Mouse (Mus musculus): ENCODE measurements around the gene Hba-x.

Hba-x gene

GRCm38 (mm10) chr11:32276347-32276746 is at the start of gene Hba-x:
Hba-x (plus strand) TSS chr11:32276400.
- in situ Hi-C loops (cut with MboI; ENCODE audit: low pct_unique_long_range_greater_than_20kb in 1 of 2, low sequenced_read_pairs in 2 of 2, unreplicated experiment in 1 of 2): no loop called here

GRCm38 (mm10) chr11:32227041-32227440 is 49.2 kb upstream of the Hba-x start:
- in situ Hi-C loops (cut with MboI; ENCODE audit: low pct_unique_long_range_greater_than_20kb in 1 of 2, low sequenced_read_pairs in 2 of 2, unreplicated experiment in 1 of 2): no loop called here

GRCm38 (mm10) chr11:32227555-32227954 is 48.6 kb upstream of the Hba-x start:
- in situ Hi-C loops (cut with MboI; ENCODE audit: low pct_unique_long_range_greater_than_20kb in 1 of 2, low sequenced_read_pairs in 2 of 2, unreplicated experiment in 1 of 2): no loop called here

- in situ Hi-C loops (cut with MboI; ENCODE audit: low pct_unique_long_range_greater_than_20kb in 1 of 2, low sequenced_read_pairs in 2 of 2, unreplicated experiment in 1 of 2): no loop called here
Measured at GRCm38 (mm10) chr11:32228292-32228845, 47.8 kb upstream of the Hba-x start.

DNA sequence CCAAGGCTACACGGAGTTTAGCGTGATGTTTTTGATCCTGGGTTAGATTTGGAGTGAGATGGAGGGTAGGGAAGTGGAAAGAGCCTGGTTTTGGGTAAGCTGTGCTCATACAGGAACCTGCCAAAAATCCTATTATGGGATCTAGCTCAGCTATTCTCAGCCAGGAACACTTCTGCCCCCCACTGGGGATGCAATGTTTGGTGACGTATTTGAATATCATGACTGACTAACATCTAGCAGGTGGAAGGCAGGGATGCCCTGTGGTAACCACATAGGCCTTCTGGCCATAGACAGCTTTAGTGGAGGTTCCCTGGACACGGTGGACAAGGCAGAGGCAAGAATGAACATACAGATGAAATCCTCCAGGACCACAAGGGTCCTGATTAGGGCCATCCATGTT is 46.0 kb upstream of the Hba-x start:
- in situ Hi-C loops (cut with MboI; ENCODE audit: low pct_unique_long_range_greater_than_20kb in 1 of 2, low sequenced_read_pairs in 2 of 2, unreplicated experiment in 1 of 2): no loop called here

GRCm38 (mm10) chr11:32231125-32231524 is 45.1 kb upstream of the Hba-x start:
- in situ Hi-C loops (cut with MboI; ENCODE audit: low pct_unique_long_range_greater_than_20kb in 1 of 2, low sequenced_read_pairs in 2 of 2, unreplicated experiment in 1 of 2): no loop called here

DNA sequence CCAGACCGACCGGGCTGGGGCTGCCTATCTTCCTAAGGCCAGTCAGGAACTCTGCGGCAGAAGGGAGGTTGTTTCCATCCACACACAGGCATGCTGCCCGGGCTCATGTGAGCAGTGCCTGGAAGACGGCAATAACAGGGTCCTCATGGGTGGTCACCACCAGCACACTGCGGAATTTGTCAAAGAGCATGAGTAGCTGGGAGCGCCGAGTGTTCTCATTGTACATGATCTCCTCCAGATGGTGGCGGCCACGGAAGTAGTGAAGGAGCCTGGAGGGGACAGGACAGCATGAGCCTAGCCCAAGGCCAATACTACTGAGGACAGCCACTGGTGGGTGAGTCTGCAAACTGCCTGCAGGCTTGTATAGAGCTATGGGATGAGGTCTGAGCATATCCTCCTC is 43.4 kb upstream of the Hba-x start:
- in situ Hi-C loops (cut with MboI; ENCODE audit: low pct_unique_long_range_greater_than_20kb in 1 of 2, low sequenced_read_pairs in 2 of 2, unreplicated experiment in 1 of 2): no loop called here

- in situ Hi-C loops (cut with MboI; ENCODE audit: low pct_unique_long_range_greater_than_20kb in 1 of 2, low sequenced_read_pairs in 2 of 2, unreplicated experiment in 1 of 2): no loop called here
Measured at GRCm38 (mm10) chr11:32233895-32234294, 42.3 kb upstream of the Hba-x start.

DNA sequence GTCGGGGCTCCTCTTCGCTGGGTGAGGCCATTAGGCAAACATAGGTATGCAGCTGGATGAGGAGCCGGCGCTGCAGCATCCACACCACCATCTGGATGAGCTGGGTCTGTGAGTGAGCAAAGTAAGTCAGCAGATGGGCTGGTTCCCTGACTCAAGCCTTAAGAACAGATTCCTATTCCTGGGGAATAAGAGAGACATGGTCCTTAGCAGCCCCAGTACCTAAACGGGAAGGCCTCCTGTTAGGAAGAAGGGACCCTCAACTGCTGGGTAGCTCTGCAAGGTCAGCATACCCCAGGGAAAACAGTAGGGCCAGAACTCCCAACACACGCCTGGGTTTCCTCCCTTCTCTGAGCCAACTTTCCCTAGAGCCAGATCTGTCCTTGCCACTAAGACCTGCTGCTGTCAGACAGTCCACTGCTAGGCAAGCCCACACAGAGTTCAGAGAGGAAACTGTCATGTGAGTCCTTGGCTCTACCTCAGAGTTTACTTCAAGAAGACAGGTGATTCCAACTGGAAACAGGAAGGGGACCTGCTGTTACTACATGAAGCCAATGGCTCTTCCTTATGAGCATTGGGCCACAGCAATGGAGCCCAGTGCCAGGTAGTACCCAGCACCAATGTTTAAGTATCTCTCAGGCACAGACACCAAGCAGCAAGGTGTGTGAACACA is 41.2 kb upstream of the Hba-x start:
- in situ Hi-C loops (cut with MboI; ENCODE audit: low pct_unique_long_range_greater_than_20kb in 1 of 2, low sequenced_read_pairs in 2 of 2, unreplicated experiment in 1 of 2): no loop called here

DNA sequence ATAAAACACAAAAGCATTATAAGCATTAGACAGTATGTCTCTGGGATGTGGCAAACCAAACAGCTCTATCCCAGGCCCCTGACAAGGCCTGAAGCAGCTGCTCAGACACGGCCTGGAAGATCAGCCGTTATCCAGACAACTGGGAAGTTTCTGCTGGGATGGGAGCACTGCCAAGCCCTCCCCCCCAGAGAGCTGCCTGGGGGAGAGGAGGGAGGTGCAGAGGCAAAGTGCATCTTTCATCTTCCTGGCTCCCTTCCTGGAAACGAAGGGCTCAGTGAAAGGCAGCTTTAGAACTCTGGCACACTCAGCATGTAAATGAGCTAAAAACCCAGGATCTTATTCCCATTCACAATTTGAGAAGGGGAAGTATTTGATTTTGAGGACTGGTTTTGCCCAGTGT is 40.6 kb upstream of the Hba-x start:
- in situ Hi-C loops (cut with MboI; ENCODE audit: low pct_unique_long_range_greater_than_20kb in 1 of 2, low sequenced_read_pairs in 2 of 2, unreplicated experiment in 1 of 2): no loop called here

- in situ Hi-C loops (cut with MboI; ENCODE audit: low pct_unique_long_range_greater_than_20kb in 1 of 2, low sequenced_read_pairs in 2 of 2, unreplicated experiment in 1 of 2): no loop called here
Measured at GRCm38 (mm10) chr11:32236132-32236531, 40.1 kb upstream of the Hba-x start.

- in situ Hi-C loops (cut with MboI; ENCODE audit: low pct_unique_long_range_greater_than_20kb in 1 of 2, low sequenced_read_pairs in 2 of 2, unreplicated experiment in 1 of 2): no loop called here
Measured at GRCm38 (mm10) chr11:32236712-32237410, 39.3 kb upstream of the Hba-x start.

DNA sequence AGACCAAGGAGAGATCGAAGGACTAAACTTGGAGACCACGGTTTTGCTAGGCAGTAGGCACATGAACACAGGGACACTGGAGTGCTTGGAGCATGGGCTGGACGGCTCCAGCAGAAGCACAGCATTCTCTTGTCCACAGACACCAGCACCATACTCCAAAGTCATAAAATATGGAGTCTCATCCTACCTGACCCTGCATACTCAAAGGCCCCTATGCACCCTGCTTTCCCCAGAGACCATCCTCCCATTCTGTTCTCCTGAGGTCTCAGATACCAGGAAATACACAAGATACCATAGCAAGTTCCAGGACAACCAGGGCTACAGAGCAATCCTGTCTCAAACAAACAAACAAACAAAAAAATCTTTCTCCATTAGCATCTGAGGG is 38.8 kb upstream of the Hba-x start:
- in situ Hi-C loops (cut with MboI; ENCODE audit: low pct_unique_long_range_greater_than_20kb in 1 of 2, low sequenced_read_pairs in 2 of 2, unreplicated experiment in 1 of 2): no loop called here

GRCm38 (mm10) chr11:32238093-32238860 is 37.9 kb upstream of the Hba-x start:
- in situ Hi-C loops (cut with MboI; ENCODE audit: low pct_unique_long_range_greater_than_20kb in 1 of 2, low sequenced_read_pairs in 2 of 2, unreplicated experiment in 1 of 2): no loop called here

DNA sequence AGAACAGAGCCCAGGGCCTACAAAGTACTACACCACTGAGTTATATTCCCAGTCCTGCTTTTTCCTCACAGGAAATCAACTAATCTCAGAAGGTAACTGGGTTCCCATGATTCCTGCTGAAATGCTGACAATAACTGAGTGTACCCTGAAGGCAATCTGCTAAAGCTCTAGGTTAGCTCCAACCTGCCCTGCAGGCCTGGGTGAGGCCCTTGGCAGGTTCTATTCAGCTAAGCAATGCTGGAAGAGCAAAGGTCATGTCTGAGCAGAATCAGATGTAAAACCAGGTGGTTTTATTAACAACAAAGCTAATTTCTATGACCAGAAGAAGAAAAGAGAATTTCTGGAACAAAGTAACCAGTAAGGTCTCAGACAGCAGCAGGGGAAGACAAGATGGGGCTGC is 34.8 kb upstream of the Hba-x start:
- in situ Hi-C loops (cut with MboI; ENCODE audit: low pct_unique_long_range_greater_than_20kb in 1 of 2, low sequenced_read_pairs in 2 of 2, unreplicated experiment in 1 of 2): no loop called here

DNA sequence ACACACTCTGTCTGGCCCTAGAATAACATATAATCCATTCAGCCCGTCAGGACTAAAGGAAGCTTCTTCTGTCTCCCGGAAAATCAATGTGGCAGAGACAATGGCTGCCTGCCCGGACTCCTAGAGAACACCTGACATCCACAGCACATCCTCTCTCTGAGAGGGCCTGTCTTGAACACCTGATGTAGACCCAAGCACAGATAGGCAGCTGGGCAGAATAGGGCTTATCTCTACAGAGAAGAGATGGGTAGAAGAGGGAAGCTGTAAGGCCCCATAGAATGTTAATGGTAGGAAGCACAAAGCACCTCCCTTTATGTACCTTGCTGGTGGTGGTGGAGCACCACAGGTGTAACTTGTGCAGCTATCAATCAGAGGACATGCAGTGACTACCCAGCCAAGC is 34.0 kb upstream of the Hba-x start:
- in situ Hi-C loops (cut with MboI; ENCODE audit: low pct_unique_long_range_greater_than_20kb in 1 of 2, low sequenced_read_pairs in 2 of 2, unreplicated experiment in 1 of 2): no loop called here

GRCm38 (mm10) chr11:32243205-32243955 is 32.8 kb upstream of the Hba-x start:
- in situ Hi-C loops (cut with MboI; ENCODE audit: low pct_unique_long_range_greater_than_20kb in 1 of 2, low sequenced_read_pairs in 2 of 2, unreplicated experiment in 1 of 2): no loop called here

- in situ Hi-C loops (cut with MboI; ENCODE audit: low pct_unique_long_range_greater_than_20kb in 1 of 2, low sequenced_read_pairs in 2 of 2, unreplicated experiment in 1 of 2): no loop called here
Measured at GRCm38 (mm10) chr11:32244064-32244463, 32.1 kb upstream of the Hba-x start.

GRCm38 (mm10) chr11:32244617-32245016 is 31.6 kb upstream of the Hba-x start:
- in situ Hi-C loops (cut with MboI; ENCODE audit: low pct_unique_long_range_greater_than_20kb in 1 of 2, low sequenced_read_pairs in 2 of 2, unreplicated experiment in 1 of 2): no loop called here

Data from mouse embryonic stem cell (cell line).